Mouse (Mus musculus) liver, adult 2 months (tissue): ENCODE data around the gene Lrrc7.

Experiments
- CTCF ChIP-seq: fragments of 200-500 bp; IDR thresholded peaks from 2 replicates; pipeline ENCODE4 v1.5.1; 2011; ENCODE audit warnings: low read depth, low read length, control low read depth
- POLR2A ChIP-seq: fragments of 200-500 bp; IDR thresholded peaks from 2 replicates; pipeline ENCODE4 v1.6.1; 2011; ENCODE audit warnings: low read length, control low read depth; ENCODE audit not compliant: insufficient read depth; ENCODE audit errors: extremely low read depth

DNA sequence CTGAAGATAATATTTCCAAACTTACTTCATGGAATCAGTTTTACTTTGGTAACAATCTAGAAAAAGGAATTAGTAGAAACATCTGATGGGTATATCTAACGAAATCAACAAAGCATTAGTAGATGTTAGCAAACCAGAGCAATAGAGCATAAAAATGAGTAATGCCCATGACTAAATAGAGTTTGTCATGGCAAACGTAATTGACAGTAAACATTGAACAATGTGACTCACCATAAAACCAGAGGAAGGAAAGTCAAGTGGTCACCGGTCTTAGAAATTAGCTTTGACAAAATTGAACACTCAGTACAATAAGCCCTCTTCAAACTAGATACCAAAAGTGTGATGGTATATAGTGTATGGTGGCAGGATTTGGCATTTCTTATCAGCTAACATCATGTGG lies 263.3 kb downstream of the Lrrc7 start:
- TF ChIP-seq CTCF = no peak
- no peak for TF ChIP-seq POLR2A
